Mouse (Mus musculus) midbrain, postnatal 0 days (tissue): Measurements from ENCODE around the gene Scd3. TPM values are rescaled to one million over a fixed set of nuclear protein-coding genes. Genes with fewer than 3 reads are reported as not detected.

ENCODE experiments used
- ATAC-seq: fragments of 200-750 bp; cut with Nextera tagmentation; 2 replicates; pipeline ENCODE4 v1.8.0; 2017; ENCODE audit warnings: moderate number of reproducible peaks, mild to moderate bottlenecking, moderate TSS enrichment, moderate library complexity; ENCODE audit not compliant: low FRiP score
- DNase-seq: peaks from one replicate; pipeline ENCODE4 v3.0.0-alpha.2; 2015; ENCODE audit warnings: low spot score
- H3K27ac ChIP-seq: fragments of 300-500 bp; sonication (generic); 2 replicates; pipeline ENCODE4 v1.5.1; 2014; ENCODE audit warnings: low read depth, mild to moderate bottlenecking, low read length, mixed read lengths
- H3K27me3 ChIP-seq: fragments of 300-500 bp; sonication (generic); 2 replicates; pipeline ENCODE4 v1.6.1; 2014; ENCODE audit warnings: low read length, control low read depth, mixed read lengths; ENCODE audit not compliant: insufficient read depth
- H3K36me3 ChIP-seq: fragments of 300-500 bp; sonication (generic); 2 replicates; pipeline ENCODE4 v1.6.1; 2014; ENCODE audit warnings: low read length, control low read depth, mixed read lengths; ENCODE audit not compliant: insufficient read depth
- H3K4me1 ChIP-seq: fragments of 300-500 bp; sonication (generic); 2 replicates; pipeline ENCODE4 v1.6.1; 2014; ENCODE audit warnings: mild to moderate bottlenecking, control low read depth, antibody characterized with exemption, low read length, mixed read lengths; ENCODE audit not compliant: insufficient read depth
- H3K4me2 ChIP-seq: fragments of 300-500 bp; sonication (generic); 2 replicates; pipeline ENCODE4 v1.6.1; 2014; ENCODE audit warnings: low read depth, mild to moderate bottlenecking, low read length, mixed read lengths; ENCODE audit not compliant: poor library complexity, severe bottlenecking
- H3K4me3 ChIP-seq: fragments of 300-500 bp; sonication (generic); 2 replicates; pipeline ENCODE4 v1.5.1; 2014; ENCODE audit warnings: low read depth, mild to moderate bottlenecking, low read length, moderate library complexity
- H3K9ac ChIP-seq: fragments of 300-500 bp; sonication (generic); replicated peaks from 2 replicates; pipeline ENCODE4 v1.6.1; 2014; ENCODE audit warnings: mild to moderate bottlenecking, low read length, moderate library complexity, mixed read lengths; ENCODE audit not compliant: poor library complexity, severe bottlenecking
- H3K9me3 ChIP-seq: fragments of 300-500 bp; sonication (generic); 2 replicates; pipeline ENCODE4 v1.6.1; 2016; ENCODE audit warnings: low read length, control low read depth
- CTCF ChIP-seq: IDR thresholded peaks from 2 replicates; pipeline ENCODE4 v1.5.1; 2016; ENCODE audit warnings: antibody characterized with exemption, mild to moderate bottlenecking
- WGBS: fragments of 180-500 bp; shearing (Covaris S2); extraction: QIAGEN DNeasy Blood & Tissue Kit; methylation state at CpG from one replicate; pipeline ENCODE4 v1.1.7; 2014; 5-methylcytosine and 5-hydroxymethylcytosine counted together
- polyA plus RNA-seq: library from polyadenylated mRNA; unstranded; fragments of >200 nt; fragmentation: Nextera tagmentation; extraction: Ambion mirVana; gene quantifications from 2 replicates; pipeline ENCODE4 v1.2.1, GENCODE M21; 2015
- total RNA-seq: library from RNA; depleted of rRNA; stranded (reverse); fragments of >200 nt; gene quantifications from 2 replicates; pipeline ENCODE4 v1.2.3, GENCODE M21; 2014

Gene Scd3
- total and polyA plus RNA-seq, 2 experiments from 2014 or later, result 3.9 to 5.9 TPM

DNA sequence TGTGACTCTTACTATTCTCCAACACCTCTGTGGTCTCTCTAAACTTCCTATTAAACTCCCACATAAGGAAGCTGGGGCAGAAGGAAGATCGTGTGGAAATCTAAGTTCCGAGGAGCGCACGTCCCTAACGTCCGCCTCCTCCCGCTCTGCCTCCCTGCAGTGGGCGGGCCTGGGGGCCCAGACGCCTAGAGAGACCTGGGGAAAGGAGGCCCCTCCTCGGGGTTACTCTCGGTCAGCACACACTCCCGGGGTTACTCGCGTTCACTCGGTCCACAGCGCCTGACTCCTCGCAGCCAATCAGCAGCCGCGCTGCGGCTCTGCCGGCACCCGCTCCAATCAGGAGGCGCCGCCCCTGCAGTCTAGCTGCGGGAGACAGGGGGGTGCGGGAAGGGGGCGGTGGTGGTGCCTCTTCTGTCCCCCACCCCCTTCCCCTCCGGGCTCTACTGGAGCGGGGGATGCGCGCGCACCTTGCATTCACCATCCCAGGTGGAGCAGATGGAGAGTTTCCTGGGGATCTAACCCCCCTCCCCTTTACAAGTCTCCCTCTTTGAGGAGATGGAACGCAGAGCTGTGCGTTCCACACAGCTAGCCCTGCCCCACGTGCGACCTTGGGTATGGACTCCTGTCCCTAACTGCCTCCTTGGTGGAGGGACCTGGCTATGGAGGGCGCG lies 81.1 kb downstream of the Scd3 start:
- Histone ChIP-seq H3K4me1 (peaks cover 15% of the 10 kb centered on the region), H3K36me3 (no peaks in the 10 kb centered on the region), H3K4me3 (peak overlapping the region; percentile 48), H3K4me2 (peak overlapping the region; percentile 85), H3K27me3 (no peaks in the 10 kb centered on the region), H3K27ac (peak overlapping the region; percentile 87), H3K9ac (peak overlapping the region; percentile 68), H3K9me3 (no peaks in the 10 kb centered on the region)
- DNase-seq, result peak; percentile 97
- peak; percentile 99 for ATAC-seq
- no peak for TF ChIP-seq CTCF
- WGBS, result under 1% methylated on average over 35 of the region's 38 CpGs

DNA sequence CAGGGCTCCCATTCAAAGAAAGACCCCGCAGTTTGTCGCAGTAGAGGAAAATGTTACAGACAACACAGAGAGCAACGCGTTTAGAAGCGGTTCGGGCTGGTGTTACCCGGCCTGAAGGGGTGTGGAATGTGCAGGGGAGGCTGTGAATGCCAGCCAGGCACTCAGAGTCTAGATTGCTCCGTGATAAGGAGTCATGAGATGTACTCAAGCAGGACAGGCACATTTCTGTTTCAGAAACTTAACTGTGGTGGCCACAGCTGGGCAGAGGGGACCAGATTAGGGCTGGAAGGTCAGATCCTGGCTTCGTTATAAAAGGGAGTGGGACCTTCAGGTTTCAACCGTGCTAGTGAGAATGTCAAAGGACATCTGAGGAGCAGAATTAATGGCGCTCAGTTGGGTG lies 81.7 kb downstream of the Scd3 start:
- no peak for TF ChIP-seq CTCF
- Histone ChIP-seq H3K4me1 (peaks cover 15% of the 10 kb centered on the region), H3K36me3 (no peaks in the 10 kb centered on the region), H3K27me3 (no peaks in the 10 kb centered on the region), H3K4me3 (peak overlapping the region; percentile 48), H3K9me3 (no peaks in the 10 kb centered on the region), H3K4me2 (peak overlapping the region; percentile 85), H3K27ac (peak overlapping the region; percentile 87), H3K9ac (peak overlapping the region; percentile 68)
- WGBS, result 2% methylated on average over 11 of the region's 11 CpGs
- peak; percentile 15 for ATAC-seq
- DNase-seq, result no peak

DNA sequence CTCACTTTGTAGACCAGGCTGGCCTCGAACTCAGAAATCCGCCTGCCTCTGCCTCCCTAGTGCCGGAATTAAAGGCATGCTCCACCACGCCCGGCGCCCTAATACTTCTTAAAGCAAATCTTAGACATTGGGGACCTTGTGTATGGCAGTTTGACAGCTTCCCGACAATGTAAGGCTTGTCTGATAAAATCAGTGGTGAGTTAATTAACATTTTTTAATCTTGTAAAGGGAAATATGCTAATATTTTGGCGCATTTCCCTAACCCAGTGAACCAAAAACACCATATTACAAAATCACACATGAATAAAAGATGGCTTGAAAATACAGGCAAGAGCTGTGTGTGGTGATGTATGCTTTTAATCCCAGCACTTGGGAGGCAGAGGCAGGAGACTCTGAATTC lies 82.5 kb downstream of the Scd3 start:
- DNase-seq (no peak), ATAC-seq (no peak)
- 83% methylated on average over 8 of the region's 8 CpGs for WGBS
- H3K36me3 ChIP-seq, result no peaks in the 10 kb centered on the region
- peaks cover 12% of the 10 kb centered on the region for H3K4me1 ChIP-seq
- no peak overlapping the region for H3K9ac ChIP-seq
- no peak overlapping the region for H3K4me3 ChIP-seq
- TF ChIP-seq CTCF, result no peak
- no peaks in the 10 kb centered on the region for H3K27me3 ChIP-seq
- no peak overlapping the region for H3K4me2 ChIP-seq
- H3K9me3 ChIP-seq, result no peaks in the 10 kb centered on the region
- H3K27ac ChIP-seq, result no peak overlapping the region

DNA sequence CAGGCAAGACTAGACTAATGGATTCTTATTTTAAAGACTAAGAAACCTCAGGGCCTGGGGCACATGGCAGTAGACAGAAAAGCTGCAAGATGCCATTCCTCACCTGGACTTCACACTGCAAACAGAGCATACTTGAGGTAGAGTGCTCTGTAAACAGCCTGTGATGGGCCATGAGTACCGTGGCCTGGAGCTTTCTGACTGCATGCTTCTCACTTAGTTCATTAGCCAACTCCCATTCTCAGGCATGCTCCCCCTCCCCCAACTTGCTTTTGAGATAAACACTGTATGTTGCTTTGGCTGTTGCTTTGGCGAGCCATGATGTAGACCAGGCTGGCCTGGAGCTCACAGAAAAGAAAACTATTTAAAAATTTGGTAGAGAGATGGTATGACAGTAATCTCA lies 83.0 kb downstream of the Scd3 start:
- Histone ChIP-seq H3K4me2 (no peak overlapping the region), H3K4me3 (no peak overlapping the region), H3K27ac (no peak overlapping the region), H3K9ac (no peak overlapping the region), H3K9me3 (no peaks in the 10 kb centered on the region), H3K36me3 (no peaks in the 10 kb centered on the region), H3K27me3 (no peaks in the 10 kb centered on the region), H3K4me1 (peaks cover 12% of the 10 kb centered on the region)
- ATAC-seq (no peak), DNase-seq (no peak)
- TF ChIP-seq CTCF, result no peak
- WGBS, result 76% methylated on average over 2 of the region's 2 CpGs

DNA sequence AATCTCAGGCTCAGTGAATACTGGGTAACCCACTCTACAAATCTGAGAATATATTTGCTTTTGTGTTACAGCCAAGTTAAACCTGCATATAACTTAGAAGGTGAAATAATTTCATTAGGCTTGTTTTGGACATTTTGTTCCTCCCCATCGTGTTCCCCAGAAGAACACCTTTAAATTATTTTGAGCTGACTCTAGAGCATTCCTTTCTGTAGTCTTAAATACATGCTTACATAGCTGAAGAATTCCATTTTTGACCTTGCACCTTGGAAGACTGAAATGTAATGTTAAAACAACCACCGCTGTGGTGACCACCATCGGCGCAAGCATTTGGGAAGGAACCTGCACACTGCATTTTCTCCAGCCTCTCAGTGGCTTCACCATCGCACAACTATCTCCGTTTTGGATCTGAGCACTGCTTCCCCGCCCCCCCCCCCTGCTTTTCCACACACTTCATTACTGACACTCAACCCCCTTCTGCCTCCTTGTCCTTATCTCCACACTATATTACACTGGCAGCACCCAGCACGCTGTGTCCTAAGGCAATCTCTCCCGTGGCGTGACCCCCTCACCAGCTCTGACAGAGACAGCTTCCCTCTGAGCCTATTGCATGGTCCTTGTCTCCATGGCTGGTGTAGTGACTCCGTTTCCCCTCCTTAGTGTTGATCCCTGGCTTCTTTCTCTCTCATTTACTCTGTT lies 84.5 kb downstream of the Scd3 start:
- DNase-seq (no peak), ATAC-seq (no peak)
- WGBS, result 82% methylated on average over 11 of the region's 11 CpGs

DNA sequence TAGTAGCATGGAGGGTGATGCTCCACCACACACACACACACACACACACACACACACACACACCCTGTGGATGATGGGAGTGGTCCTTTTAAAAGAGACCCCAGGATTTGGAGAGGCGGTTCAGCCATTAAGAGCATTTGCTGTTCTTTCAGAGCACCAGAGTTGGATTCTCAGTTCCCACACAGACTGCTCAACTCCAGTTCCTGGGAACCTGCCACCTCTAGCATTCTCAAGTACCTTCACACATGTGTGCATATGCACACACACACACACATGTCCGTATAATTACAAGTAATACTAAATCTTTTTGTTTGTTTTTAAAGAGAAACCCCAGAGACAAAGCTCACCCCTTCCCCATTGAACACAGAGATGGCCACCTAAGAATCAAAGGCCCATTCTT lies 89.0 kb downstream of the Scd3 start:
- WGBS, result 69% methylated on average over 2 of the region's 2 CpGs
- peaks cover 4% of the 10 kb centered on the region; the same call in 1 of the 2 replicates for H3K36me3 ChIP-seq
- no peaks in the 10 kb centered on the region for H3K9me3 ChIP-seq
- no peak overlapping the region for H3K9ac ChIP-seq
- ATAC-seq, result no peak
- H3K4me2 ChIP-seq, result no peak overlapping the region
- peaks cover 16% of the 10 kb centered on the region for H3K4me1 ChIP-seq
- DNase-seq, result no peak
- no peaks in the 10 kb centered on the region for H3K27me3 ChIP-seq
- no peak overlapping the region for H3K4me3 ChIP-seq
- peak overlapping the region; percentile 99; the same call in 1 of the 2 replicates for H3K27ac ChIP-seq
- TF ChIP-seq CTCF, result no peak

More for the DNA sequence above, 84.5 kb downstream of the Scd3 start:
- no peak overlapping the region for H3K9ac ChIP-seq
- no peak overlapping the region for H3K4me3 ChIP-seq
- TF ChIP-seq CTCF, result no peak
- H3K4me1 ChIP-seq, result peaks cover 11% of the 10 kb centered on the region
- H3K27me3 ChIP-seq, result no peaks in the 10 kb centered on the region
- no peaks in the 10 kb centered on the region for H3K9me3 ChIP-seq
- H3K4me2 ChIP-seq, result no peak overlapping the region
- no peak overlapping the region for H3K27ac ChIP-seq
- no peaks in the 10 kb centered on the region for H3K36me3 ChIP-seq
